Mouse (Mus musculus): ENCODE results near the gene Gm5741.

The Gm5741 gene

DNA sequence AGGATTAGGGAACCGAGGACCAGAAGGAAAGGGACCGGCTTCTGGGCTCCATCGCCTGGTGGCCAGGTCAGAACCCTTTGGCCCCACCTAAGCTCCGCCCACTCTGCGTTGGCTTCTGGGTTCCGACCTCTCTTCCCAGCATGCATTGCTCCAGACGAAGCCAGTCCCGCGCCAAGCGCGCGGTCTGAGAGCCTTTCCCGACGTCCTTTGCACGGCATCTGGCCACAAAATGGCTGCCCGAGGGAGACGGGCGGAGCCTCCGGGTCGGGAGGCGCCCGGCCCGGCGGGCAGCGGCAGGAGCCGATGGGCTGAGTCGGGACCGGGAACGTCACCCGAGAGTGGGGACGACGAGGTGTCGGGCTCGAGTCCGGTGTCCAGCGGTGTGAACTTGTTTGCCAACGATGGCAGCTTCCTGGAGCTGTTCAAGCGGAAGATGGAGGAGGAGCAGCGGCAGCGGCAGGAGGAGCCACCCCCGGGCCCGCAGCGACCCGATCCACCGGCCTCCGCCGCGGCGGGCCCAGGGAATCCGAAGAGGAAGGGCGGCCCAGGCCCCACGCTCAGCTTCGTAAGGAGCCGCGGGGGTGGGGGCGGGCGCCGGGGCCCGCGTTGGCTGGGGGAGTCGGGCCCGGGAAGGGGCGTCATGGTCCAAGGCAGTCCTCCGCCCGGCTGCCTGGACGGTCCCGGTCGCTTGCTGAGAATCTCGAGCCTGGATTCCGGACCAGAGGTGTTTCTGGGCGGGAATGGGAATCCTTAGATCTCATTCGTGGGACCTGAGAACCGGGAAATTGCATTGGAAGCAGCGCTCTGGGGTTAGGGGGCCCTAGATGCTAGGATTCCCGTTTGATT, 40.9 kb downstream of the Gm5741 start, which contains the start of gene Trir:
Gene Trir (plus strand): TSS at position 154 of the 846 bp plus-strand sequence.
- DNase-seq: peak; percentile 99

DNA sequence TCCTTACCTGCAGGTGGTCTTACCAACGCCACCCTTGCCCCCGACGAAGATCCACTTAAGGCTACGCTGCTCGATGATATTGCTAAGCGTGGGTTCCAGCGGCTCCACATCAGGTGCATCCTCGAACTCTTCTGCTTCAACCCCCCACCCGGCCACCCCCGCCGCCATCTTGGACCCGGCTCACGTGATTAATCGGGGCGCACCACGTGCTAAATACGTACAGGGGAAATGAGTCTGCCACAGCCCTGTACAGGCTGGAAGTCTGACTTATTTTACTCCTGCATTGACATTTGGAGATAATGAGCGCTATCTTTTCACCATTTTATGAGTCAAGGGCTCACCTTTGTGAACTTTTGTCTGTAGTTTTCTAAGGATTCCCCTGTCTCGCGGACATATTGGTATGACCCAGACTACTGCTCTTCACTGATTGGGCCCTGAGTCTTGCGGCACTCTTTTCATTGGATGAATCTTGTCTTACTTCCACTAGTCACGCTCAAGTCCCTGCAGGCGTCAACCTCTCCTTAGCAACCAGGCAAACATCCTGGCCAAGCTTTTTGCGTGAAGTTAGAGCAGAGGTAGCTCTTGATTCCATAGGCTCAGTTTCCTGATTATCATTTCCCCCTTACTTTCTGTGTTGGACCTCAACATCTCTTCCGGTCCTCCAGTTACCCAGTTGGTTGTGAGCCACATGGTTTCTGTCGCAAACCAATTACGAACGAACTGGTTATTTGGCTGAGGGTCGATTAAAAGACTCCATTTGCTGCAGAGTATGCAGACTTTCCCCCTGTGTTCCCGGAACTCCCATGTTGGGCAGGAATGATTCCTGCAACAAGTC, 42.5 kb downstream of the Gm5741 start, which contains the start of gene Asna1:
Gene Asna1 (minus strand): TSS at position 184 of the 835 bp plus-strand sequence.
- DNase-seq: peak; percentile 89

DNA sequence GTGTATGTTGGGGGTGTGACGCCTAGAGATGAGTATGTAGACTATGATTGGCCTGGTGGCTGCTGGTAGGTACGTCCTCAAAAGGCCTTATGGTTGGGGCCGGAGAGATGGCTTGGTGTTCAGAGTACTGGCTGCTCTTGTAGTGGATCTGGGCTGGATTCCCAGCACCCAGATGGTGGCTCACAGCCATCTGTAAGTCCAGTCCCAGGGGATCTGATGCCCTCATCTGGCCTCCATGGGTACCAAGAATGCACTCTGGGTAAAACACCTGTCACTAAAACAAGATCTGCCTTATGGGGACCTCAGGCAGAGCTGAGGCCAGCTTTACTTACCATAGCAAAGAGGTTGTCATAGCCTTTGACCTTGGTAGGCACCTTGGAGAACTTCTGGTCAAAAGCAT, 43.9 kb downstream of the Gm5741 start:
- no peak for DNase-seq

DNA sequence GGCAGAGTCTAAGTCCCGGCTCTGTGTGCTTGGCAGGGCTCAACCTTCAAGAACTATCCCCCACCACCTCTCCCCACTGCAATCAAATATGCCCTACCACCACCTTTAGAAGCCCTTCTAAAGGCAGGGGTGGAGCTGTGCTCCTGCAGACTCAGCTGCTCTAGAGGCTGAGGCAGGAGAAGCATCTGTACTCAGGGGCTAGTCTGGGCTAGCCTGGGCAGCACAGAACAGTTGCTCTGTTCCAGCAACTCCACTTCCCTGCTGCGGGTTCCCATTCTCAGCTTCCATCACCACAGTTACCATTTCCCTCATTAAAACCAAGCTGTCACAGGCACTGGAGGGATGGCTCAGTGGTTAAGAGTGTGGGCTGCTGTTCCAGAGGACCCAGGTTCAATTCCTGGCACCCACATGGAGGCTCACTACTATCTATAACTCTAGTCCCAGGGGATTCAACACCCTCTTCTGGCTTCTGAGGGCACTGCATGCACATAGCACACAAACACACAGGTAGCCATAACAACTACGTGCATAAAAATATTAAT, 46.2 kb downstream of the Gm5741 start:
- DNase-seq: no peak

Data from kidney, adult 18-20 months (tissue).